Mouse (Mus musculus) adrenal gland, postnatal 14 days (tissue): ENCODE results near the gene Gramd4. TPM values are rescaled to one million over a fixed set of nuclear protein-coding genes. Genes with fewer than 3 reads are reported as not detected.

ENCODE experiments used
- DNase-seq: peaks from one replicate; pipeline ENCODE4 v3.0.0; 2021; ENCODE audit warnings: mixed read lengths
- long read RNA-seq, 2 experiments: library from polyadenylated mRNA; stranded (forward); transcript quantifications; one replicate each; pipeline ENCODE4 v2.0.0; 2021
- total RNA-seq: library from RNA; stranded (reverse); gene quantifications from 2 replicates; pipeline ENCODE4 v1.2.3, GENCODE M21; 2021

Gene Gramd4
- 16.1 and 17.5 TPM in 2 replicates for total RNA-seq
- long read RNA-seq, experiment 1, partial matches to known transcripts: 2 of 16 reads
- long read RNA-seq, experiment 1, other reads (novel, unspliced or antisense): 14 of 16 reads
- long read RNA-seq, experiment 2, partial matches to known transcripts: 4 of 9 reads
- long read RNA-seq, experiment 2, other reads (novel, unspliced or antisense): 5 of 9 reads

DNA sequence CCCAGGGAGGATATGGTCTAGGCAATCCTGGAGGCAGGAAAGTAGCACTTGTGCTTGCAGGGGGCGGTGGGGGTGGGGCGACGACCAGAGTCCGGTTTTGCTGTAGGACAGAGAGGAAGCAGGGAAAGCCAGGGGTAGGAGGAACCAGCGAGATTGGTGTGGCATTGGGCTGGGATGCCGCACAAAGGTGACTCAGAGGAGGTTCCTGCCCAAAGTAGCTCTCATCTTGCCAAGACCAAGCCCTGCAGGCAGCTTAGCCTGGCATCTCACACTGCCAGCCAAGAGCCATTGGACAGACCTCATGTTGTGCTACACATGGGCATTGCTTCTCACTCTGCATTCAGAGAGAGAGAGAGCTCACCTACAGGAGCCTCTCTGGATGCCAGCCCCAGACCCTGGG is at the start of gene Gramd4:
TSS of gene Gramd4 (plus strand) at position 283 of the 400 bp plus-strand sequence.
- DNase-seq: peak; percentile 75

DNA sequence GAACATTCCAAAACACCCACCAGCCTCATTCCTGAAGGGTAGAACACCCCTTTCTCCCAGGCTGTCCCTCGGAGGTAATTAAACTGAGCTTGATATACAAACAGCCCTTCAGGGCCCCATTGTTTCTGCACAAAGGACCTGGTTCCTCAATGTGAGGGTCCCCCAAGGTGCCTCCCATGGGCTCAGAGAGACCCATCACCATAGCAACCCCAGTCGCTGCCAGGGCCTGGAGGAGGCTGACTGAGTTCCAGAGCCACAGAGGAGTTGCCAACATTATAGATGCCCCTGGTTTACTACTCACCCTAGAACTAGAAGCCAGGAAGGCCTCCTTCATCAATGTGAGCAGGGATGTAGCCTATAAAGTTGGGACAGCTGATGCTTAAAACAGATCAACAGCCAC is 44.4 kb upstream of the Gramd4 start:
- DNase-seq: no peak

DNA sequence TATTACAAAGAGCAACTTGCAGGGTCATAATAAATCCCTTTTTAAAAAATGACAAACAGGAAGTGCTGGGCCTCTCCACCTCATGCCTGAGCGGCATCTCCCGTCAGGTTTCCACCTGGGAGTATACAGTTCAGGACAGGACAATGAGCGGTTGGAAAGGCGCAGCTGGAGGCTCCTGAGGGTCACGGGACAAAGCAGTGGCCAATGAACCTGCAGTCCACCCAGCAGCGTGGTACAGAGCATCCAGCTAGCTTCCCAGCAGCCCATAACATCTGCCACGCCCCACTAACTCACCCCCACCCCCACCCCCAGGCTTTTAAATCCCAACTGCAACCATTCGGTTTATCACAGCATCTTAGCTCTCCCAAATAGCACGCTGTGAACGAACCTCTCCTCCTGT is 43.8 kb upstream of the Gramd4 start:
- DNase-seq: no peak

DNA sequence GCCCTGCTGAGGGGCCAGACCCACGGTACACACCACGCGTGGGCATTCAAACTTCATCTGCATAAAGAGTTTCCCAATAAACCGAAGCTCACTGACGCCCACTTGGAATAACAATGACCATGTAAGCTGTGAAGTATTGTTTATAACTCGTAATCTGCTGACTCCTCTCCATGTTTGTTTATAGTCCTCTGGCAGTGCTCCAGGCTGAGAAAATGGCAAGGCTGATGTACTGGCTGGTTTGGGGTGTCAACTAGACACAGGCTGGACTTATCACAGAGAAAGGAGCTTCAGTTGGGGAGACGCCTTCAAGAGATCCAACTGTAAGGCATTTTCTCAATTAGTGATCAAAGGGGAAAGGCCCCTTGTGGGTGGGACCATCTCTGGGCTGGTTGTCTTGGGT is 42.5 kb upstream of the Gramd4 start:
- DNase-seq: peak; percentile 68

DNA sequence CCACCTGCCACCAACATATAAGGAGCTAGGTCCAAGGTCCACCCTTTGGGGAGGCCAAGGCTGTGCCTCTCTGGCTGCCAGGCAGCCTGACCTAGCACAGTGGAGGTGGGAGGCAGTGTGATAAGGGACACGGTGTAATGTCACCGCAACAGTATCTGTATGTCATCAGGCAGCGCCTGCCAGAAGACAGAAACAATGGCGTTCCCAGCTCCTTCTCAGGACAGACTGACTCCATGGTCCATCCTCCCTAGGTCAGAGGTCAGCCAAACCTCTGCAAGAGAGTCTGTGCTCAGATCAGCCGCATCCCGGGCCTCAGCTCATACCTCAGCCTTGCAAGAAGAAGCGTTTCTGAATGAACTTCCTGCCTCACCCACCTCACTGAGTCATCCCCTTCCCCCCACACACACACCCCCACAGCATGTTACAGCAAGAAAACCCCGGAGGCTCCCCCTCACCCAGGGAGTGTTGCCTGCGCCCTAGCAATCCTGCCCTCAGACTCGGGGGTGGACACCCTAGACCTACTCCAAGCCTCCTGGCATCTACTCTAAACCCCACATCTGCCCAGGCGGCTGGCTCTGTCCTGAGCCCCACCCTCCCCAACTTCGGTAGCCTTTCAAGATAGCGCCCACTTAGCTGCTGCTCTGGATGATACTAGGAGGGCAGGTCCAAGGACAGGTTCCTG is 41.5 kb upstream of the Gramd4 start:
- peak; percentile 32 for DNase-seq

DNA sequence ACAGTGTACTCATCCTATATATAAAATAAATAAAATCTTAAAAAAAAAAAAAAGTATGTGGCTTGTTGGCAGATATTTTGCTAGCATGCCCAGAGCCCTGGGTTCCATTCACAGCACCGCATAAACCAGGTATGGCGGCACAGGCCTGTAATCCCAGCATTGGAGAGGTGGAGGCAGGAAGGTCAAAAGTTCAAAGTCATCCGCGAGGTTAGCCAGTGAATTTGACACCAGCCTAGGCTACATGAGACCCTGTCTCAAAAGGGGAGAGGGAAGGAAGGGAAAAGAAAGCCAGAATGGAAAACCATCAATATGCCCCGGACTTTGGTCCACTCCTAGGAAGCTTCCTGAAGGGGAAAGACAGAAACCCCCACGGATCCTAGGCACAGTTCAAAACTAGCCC is 40.2 kb upstream of the Gramd4 start:
- DNase-seq: no peak

DNA sequence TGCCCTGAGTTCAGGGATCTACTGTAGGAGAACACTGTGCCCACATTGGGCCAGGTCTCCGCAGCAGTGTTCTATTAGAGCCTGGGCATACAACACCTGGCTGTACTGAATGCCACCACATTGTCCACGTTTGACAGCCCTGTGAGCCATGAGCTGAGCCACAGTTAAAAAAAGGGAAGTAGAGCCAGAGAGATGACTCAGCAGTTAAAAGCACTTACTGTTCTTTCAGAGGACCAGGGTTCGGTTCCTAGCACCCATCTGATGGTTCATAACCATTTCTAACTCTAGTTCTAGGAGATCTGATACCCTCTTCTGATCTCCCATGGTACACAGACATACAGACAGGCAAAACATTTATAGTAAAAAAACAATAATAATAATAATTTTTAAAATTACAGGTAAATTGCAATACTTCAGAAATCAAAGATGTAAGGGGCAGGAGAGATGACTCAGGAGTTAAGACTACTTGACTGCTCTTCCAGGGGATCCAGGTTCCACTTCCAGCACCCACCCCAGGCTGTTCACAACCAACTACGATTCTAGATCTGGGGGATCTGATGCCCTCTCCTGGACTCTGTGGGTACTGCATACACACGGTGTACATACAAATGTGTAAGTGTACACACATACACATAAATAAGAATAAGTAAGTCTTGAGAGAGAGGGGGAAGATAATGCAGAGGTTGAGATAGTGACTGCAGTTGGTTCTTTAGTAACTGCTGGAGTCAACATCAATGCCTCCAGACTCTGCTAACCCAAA is 38.6 kb upstream of the Gramd4 start:
- DNase-seq: no peak

DNA sequence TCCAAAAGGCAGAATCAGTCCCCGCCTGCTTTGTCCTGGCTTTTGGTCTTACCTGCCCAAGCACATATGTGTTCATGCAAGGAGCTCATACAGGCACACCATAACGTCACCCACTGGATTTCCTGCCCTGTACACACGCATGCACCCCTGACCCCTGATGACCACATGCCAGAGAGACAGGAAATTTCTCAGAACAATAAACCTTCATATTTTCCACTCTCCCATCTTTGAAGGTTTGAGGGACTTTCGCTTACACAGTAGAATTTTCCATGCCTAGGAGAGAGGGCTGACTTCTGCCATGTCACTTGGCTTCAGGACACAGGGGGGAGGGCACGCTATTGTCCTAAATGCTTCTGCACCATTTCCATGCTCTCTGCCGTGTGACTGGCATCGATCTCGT is 37.5 kb upstream of the Gramd4 start:
- no peak for DNase-seq

DNA sequence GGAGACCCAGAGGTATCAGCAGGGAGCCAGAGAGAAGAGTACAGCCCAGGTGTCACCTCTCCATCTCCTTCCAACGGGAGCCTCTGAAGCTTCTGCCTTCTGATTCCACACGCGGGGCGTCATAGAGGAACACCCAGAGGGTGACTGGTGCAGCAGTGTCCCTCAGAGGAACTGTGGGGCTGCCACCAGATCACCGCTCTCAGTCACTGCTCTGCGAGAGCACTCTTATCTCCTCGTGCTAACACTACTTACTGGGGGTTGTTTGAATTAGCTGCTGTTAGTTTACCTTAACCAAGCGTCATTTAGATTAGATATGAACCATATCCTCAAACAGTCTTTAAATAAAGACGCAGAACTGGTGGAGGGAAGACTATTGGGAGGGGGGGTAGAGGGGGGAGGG is 36.2 kb upstream of the Gramd4 start:
- no peak for DNase-seq

DNA sequence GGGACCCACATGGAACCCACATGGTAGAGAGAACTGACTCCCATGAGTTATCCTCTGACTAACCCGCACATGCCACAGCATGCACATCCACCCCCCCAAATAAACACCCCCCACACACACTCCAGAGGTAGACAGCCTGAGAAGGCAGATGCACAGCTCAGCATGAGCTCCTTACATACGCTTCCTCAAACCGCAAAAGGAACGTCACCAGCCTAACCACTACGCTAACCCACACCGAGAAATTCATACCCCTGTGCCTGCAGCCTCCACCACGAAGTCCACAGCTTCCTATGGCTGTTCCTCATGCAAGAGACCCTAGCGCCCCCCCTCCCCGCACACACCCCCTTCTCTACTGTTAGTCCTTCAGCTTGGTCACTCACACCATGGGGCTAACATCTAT is 35.5 kb upstream of the Gramd4 start:
- DNase-seq: no peak

DNA sequence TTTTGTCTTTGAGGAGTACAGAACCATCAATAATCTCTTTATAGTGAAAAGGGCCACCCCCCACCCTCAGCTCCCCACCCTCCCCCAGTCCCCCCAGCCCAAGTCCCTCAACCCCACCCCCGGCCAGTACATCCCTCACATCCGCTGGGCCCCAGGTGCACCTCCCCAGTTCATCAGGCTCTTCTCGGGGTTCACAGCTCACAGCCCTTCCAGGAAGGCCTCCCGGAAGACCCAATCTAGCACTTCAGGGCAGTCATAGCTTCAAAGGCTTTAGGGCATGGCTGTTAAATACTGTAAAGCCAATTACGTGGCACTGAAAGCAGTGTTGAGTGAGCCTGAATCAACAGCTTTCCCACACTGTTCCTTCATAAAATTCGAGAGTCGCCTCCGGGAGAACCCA is 29.6 kb upstream of the Gramd4 start:
- no peak for DNase-seq

DNA sequence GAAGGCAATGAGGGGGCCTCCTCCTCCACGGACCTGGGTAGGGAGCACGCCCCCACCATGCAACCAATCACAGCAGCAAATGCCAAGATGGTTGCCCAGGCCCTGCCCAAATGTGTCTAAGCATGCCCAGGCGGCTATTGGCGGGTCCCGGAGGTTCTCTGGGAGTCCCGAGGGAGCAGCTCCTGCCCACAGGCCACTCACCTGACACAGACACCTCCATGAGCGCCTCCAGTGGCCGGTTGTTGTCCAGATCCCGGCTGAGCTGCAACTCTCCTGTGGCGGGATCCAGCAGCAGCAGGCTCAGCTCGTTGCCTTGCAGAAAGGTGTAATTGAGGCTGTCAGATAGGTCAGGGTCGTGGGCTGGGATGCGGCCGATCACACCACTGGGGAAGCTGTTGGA is 27.5 kb upstream of the Gramd4 start:
- no peak for DNase-seq

DNA sequence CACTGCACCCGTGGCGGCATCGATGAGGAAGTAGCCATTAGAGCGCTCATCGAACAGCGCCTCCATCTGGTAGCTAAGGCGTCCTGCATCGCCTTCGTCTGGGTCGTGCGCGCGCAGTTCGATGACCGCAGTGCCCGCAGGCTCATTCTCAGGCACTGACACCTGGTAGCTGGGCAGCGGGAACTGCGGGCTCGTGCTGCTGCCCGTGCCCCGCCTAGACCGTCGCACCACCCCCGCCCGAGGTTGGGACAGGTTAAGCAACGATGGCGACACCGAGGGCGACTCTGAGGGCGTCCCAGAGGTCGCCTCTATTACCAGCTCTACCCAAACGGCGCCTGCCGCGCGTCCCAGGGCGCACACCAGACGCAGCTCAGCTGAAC is 24.7 kb upstream of the Gramd4 start:
- peak; percentile 70 for DNase-seq

DNA sequence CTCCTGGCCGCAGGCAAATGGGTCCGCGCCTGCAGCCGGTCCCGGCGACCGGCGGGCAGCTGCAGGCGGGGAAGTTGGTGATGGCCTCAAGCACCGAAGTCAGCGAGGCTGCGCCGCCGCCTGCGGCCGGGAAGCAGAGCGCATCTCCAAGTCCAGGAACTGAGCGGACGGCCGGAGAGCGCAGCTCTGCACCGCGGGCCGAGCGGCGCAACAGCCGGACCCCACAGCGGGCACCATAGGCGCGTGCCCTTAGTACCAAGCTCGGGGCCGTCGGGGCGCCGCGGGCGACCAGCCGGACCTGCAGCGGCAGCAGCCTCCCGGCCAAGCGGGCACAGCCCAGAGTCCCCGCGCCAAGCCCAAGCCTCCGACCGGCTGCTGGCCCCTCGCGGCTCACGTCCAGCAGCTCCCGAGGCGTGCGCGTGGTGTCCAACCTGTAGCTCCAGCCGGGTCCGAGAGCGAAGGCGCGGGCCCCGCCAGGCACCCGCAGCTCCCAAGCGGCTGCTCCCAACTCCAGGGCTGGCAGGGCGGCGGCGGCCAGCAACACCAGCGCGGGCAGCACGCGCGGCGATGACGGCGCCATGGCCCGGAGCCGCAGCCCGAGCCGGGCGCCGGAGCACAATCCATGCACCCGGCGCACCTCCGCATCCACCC is 24.2 kb upstream of the Gramd4 start, which contains the start of gene Celsr1:
TSS of gene Celsr1 (minus strand) at position 587 of the 651 bp plus-strand sequence.
- peak; percentile 62 for DNase-seq

DNA sequence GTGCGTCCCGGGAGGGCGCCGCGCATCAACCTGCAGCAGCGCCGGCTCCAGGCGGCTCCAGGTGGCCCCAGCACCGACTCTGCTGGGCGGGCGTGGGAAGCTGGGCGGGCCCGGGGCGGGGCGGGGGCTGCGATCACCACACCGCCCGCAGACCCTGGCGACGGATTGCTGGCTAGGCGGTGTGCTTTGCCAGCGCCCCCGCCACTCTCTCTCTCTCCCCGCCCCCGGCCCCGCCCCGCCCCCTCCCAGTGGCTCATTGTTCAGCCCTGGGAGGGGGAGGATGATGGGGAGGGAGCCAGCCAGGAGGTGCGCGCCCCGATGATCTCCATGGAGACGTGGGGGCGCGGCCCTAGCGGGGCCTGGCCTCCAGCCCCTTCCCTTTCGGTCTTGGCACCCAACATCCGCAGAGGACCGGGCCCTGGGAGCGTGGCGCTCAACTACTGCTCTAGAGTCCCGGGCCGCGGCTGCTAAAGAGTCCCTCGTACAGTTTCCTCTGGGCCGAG is 23.4 kb upstream of the Gramd4 start:
- DNase-seq: peak; percentile 60

DNA sequence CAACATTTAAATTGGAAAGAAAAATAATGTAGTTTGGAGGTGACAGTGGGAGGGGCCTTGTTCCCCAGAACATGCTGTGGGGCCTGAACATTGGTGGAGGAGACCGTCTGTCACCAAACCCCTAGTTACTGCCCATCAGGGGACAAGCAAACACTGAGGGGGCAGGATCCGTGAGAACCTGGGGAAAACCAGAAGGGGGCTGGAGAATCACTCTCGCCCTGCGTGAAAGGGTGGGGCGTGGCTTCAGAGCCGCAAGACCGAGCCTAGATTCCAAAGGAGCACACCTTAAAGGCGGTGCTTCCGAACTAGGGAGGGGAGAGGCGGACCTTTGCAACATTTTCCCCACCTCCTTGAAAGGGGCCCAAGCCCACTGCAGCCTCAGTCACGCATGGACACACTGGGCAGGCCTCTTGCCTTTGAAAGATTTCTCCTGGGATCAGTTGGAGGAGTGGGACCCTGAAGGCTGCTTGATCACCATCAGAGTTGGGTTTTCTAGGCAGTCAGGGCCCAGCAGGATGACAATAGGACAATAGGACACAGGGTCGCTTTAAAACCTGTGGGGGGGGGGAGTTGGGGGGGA is 22.6 kb upstream of the Gramd4 start:
- DNase-seq: no peak

DNA sequence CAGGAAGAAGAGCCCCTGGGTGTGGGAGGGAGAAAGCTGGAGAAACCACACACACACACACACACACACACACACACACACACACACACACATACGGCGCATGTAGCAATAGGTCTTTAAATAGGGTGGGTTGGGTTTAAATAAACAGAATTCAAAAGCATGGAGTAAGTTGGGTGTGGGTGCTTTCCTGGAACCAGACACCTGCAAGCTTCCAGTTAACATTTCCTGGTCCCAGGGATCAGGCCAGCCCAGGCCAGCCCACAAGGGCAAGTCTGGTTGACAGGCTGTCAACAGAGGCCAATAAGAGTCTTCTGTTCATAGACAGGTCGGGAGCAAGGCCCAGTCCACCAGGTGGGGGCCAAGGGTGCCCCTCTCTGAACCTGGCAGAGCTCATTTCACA is 21.6 kb upstream of the Gramd4 start:
- no peak for DNase-seq

DNA sequence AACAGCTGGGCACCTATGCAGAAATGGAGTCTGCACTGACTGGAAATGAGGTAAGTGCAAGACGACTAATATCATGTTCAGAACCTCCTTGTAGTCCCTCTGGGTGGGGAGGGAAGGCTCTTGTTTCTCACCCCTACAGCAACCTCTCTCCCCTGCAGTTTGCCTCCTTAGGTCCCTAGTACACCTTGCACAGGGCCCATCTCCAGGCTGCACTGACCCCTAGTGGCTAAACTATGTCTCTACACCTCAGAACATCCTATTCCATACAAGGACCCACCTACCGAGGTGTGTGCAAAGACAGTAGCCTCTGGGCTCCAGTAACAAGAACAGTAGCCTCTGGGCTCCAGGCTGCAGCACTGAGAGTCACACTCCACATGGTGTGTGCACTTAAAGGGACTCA is 18.7 kb upstream of the Gramd4 start:
- DNase-seq: peak; percentile 83

DNA sequence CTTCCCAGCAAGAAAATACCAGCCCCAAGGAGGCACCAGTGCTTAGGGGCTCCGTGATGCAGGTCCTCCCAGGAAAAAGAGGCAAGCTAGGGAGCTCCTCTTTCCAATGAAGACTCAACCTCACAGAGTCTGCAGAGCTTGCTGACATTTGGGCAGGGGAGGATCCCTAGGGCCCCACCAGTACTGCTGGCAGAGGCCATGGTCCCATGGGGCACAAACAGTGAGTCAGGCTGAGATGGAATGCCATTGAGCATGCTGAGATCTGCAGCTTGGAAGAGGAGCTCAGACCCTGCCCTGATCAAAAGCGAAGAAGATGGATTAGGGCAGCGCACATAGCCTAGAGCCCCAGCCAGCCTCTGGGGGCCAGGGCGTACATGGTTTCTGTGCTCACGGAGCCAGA is 16.1 kb upstream of the Gramd4 start:
- peak; percentile 71 for DNase-seq

DNA sequence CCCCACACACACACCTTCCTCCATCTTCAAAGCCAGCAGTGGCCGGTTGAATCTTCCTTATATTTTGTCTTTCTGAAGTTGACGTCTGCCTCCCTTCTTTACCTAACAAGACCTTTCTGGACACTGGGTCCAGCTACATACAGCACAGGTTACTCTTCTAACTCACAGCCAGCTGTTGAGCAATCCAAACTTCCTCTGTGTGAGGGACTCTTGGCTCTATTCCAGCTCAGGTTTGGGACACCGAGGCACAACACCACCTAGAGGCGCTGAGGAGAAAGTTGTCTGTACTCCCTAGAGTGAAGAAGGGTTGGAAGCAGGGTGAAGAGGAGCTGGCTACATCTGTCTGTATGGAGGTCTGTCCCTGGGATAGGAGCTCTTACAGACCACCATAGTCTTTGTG is 15.1 kb upstream of the Gramd4 start:
- no peak for DNase-seq

DNA sequence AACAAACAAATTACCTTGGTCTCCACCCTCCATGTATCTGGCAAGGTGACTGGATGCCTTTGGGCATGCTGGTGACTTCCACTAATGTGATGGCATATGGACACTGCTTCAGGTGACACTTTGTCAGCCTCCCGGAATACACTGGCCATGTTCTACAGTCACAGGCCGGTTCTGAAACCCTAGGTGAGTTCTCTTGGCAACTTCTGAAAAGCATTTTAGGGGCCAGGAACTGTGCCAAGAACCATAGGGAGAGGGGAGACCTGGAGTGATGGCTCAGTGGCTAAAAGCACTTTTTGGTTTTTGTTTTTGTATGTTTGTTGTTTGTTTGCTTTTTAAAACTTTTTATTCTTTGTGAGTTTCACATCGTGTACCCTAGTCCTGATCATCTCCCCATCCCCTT is 8.0 kb upstream of the Gramd4 start:
- DNase-seq: no peak

DNA sequence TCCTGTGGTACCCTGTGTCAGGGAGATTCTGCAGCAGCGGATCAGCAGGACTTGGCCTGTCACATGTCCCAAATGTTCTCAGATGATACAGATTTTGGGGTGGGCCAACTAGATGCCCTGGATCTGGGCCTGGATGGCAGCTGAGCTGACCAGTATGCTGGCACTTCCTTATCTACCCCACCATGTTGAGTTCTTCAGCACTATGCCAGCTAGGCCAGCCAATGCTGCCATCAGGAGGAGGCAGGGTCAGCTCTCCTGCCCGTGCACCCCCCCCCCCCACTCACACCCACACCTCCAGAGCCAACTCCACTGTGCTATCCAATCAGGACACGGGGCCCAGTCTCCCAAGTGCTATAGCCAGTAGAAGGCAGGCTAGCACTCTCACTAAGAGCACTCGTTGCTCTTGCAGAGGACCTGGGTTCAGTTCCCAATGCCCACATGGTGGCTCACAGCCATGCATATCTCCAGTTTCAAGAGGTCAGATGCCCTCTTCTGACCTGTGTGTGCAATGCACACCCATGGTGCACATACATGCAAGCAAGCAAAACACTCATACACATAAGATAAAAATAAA is 7.2 kb upstream of the Gramd4 start:
- no peak for DNase-seq
